Mouse (Mus musculus) B cell, adult (primary cell): Measurements from ENCODE around the gene Ldha. TPM values are rescaled to one million over a fixed set of nuclear protein-coding genes. Genes with fewer than 3 reads are reported as not detected.

Experiments used
- total RNA-seq: library from RNA; stranded (reverse); gene quantifications from 4 replicates; pipeline ENCODE4 v1.2.4, GENCODE M21; 2023; ENCODE audit not compliant: inconsistent age

Gene Ldha
- 177 to 194 TPM (median 177 TPM) in 4 replicates for total RNA-seq

DNA sequence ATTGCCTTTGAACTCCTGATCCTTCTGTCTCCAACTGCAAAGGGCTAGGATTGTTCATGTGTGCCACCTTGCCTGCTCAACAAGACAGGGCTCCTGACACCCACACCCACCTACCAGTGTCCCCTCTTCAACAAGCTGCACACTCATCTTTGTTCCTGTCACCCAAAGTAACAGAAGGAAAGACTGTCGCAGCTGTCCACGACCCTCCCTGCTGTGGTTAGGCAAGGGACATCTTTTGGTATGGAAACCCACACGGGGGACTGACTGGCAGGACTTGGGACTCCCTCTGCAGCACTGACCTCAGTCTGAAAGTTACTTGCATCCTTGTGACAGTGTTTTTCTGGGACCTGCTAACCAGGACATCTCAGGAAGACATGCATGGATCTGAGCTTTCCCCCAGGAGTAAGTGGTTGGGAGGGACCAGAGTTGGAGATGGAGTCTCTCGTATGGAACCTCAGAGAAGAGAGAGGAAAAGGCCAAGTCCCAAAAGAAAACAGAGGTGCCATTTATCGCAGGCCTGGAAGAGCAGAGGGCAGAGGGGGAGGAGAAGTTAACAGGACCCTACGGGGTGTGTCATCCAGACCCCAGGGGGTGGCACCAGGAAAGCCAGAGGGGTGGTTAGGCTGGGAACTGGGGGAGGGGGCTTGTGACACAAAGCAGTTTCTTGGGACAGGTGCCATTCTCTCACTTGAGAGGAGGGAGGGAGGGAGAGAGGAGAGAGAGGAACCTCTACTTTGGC is at the start of gene Ldha:
Gene Ldha (plus strand): TSS at position 689 of the 739 bp plus-strand sequence.

GRCm38 (mm10) chr7:46795287-46796205 is 45.7 kb upstream of the Ldha start, which contains the start of the genes Hps5 and Gtf2h1:
Hps5 (minus strand) TSS chr7:46796064.
Gtf2h1 (plus strand) TSS chr7:46796103.

GRCm38 (mm10) chr7:46860996-46861395 is 19.7 kb downstream of the Ldha start, which contains the start of gene Ldhc:
Ldhc (plus strand) TSS chr7:46861203.

Other genes starting within 250 kb of the Ldha start
- gene Sergef, start 201.7 kb upstream of the Ldha start, total RNA-seq, result 22.1 to 27.1 TPM (median 23.8 TPM) in 4 replicates
- gene Tph1, start 168.9 kb upstream of the Ldha start, total RNA-seq, result not detected in 4 replicates
- 14.0 to 16.3 TPM (median 14.9 TPM) in 4 replicates for gene Saal1, start 130.8 kb upstream of the Ldha start, total RNA-seq
- gene Saa3, start 125.8 kb upstream of the Ldha start, total RNA-seq, result 0.90 TPM in 1 of 4 replicates, not detected in the others
- gene Saa4, start 108.9 kb upstream of the Ldha start, total RNA-seq, result not detected in 4 replicates
- not detected in 4 replicates for gene Saa1, start 98.5 kb upstream of the Ldha start, total RNA-seq
- gene Saa2, start 89.7 kb upstream of the Ldha start, total RNA-seq, result not detected in 4 replicates
- 52.4 to 64.3 TPM (median 57.5 TPM) in 4 replicates for gene Hps5, start 45.4 kb upstream of the Ldha start, total RNA-seq
- 55.3 to 67.0 TPM (median 62.3 TPM) in 4 replicates for gene Gtf2h1, start 45.4 kb upstream of the Ldha start, total RNA-seq
- gene Ldhc, start 19.7 kb downstream of the Ldha start, total RNA-seq, result not detected in 4 replicates
- gene Tsg101, start 78.5 kb downstream of the Ldha start, total RNA-seq, result 55.6 to 62.8 TPM (median 60.6 TPM) in 4 replicates
- gene Uevld, start 117.1 kb downstream of the Ldha start, total RNA-seq, result 4.6 to 8.5 TPM (median 6.1 TPM) in 4 replicates
- gene Gm9999, start 142.1 kb downstream of the Ldha start, total RNA-seq, result not detected in 4 replicates
- 89.3 to 99.8 TPM (median 96.1 TPM) in 4 replicates for gene Spty2d1, start 166.9 kb downstream of the Ldha start, total RNA-seq
- 3.0 to 5.2 TPM (median 4.8 TPM) in 4 replicates for gene Tmem86a, start 209.1 kb downstream of the Ldha start, total RNA-seq